Mouse (Mus musculus): ENCODE results near the gene Bpifa1. TPM values are rescaled to one million over a fixed set of nuclear protein-coding genes. Genes with fewer than 3 reads are reported as not detected.

Bpifa1 gene
- total RNA-seq, 2 experiments from 2014 or later: not detected

- ATAC-seq (replicated peaks; ENCODE audit: low FRiP score, poor library complexity, severe bottlenecking): no peak
These were observed 51.4 kb downstream of the Bpifa1 start for GRCm38 (mm10) chr2:154193994-154194504.

DNA sequence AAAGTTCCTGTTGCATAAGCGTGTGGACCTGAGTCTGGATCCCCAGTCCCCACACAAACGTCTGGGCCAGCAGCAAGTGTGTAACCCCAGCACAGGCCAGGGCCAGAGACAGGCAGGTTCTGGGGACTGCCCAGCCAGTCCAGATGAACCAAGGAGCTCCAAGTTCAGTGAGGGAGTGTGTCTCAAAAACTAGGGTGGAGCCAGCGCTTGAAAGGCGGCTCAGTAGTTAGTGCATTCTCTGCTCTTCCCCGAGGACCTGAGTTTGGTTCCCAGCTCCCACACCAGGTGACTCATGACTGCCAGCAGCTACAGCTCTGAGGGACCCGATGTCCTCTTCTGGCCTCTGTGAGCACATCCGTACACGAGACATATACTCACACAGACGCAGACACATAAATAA is 54.4 kb downstream of the Bpifa1 start:
- ATAC-seq (replicated peaks; ENCODE audit: low FRiP score, poor library complexity, severe bottlenecking): no peak

Other genes with a start within 250 kb of the Bpifa1 start
- gene Bpifb6, start 242.5 kb upstream of the Bpifa1 start, total RNA-seq (2015; ENCODE audit: low replicate concordance): not detected in 2 replicates
- not detected in 2 replicates for gene Bpifb6, start 242.5 kb upstream of the Bpifa1 start, total RNA-seq (2017; ENCODE audit: low replicate concordance)
- gene Bpifb3, start 224.7 kb upstream of the Bpifa1 start, total RNA-seq (2015; ENCODE audit: low replicate concordance): not detected in 2 replicates
- not detected in 2 replicates for gene Bpifb3, start 224.7 kb upstream of the Bpifa1 start, total RNA-seq (2017; ENCODE audit: low replicate concordance)
- not detected in 2 replicates for gene Bpifb4, start 204.7 kb upstream of the Bpifa1 start, total RNA-seq (2015; ENCODE audit: low replicate concordance)
- gene Bpifb4, start 204.7 kb upstream of the Bpifa1 start, total RNA-seq (2017; ENCODE audit: low replicate concordance): not detected in 2 replicates
- gene Bpifa6, start 167.9 kb upstream of the Bpifa1 start, total RNA-seq (2015; ENCODE audit: low replicate concordance): not detected in 2 replicates
- gene Bpifa6, start 167.9 kb upstream of the Bpifa1 start, total RNA-seq (2017; ENCODE audit: low replicate concordance): not detected in 2 replicates
- gene Bpifa2, start 134.6 kb upstream of the Bpifa1 start, total RNA-seq (2015; ENCODE audit: low replicate concordance): not detected in 2 replicates
- not detected in 2 replicates for gene Bpifa2, start 134.6 kb upstream of the Bpifa1 start, total RNA-seq (2017; ENCODE audit: low replicate concordance)
- not detected in 2 replicates for gene Bpifa3, start 12.5 kb upstream of the Bpifa1 start, total RNA-seq (2015; ENCODE audit: low replicate concordance)
- gene Bpifa3, start 12.5 kb upstream of the Bpifa1 start, total RNA-seq (2017; ENCODE audit: low replicate concordance): not detected in 2 replicates
- not detected in 2 replicates for gene Bpifa5, start 19.7 kb downstream of the Bpifa1 start, total RNA-seq (2015; ENCODE audit: low replicate concordance)
- not detected in 2 replicates for gene Bpifa5, start 19.7 kb downstream of the Bpifa1 start, total RNA-seq (2017; ENCODE audit: low replicate concordance)
- gene Bpifb1, start 47.9 kb downstream of the Bpifa1 start, total RNA-seq (2015; ENCODE audit: low replicate concordance): not detected in 2 replicates
- gene Bpifb1, start 47.9 kb downstream of the Bpifa1 start, total RNA-seq (2017; ENCODE audit: low replicate concordance): not detected in 2 replicates
- not detected in 2 replicates for gene Bpifb5, start 80.9 kb downstream of the Bpifa1 start, total RNA-seq (2015; ENCODE audit: low replicate concordance)
- not detected in 2 replicates for gene Bpifb5, start 80.9 kb downstream of the Bpifa1 start, total RNA-seq (2017; ENCODE audit: low replicate concordance)
- not detected in 2 replicates for gene Bpifb9a, start 115.0 kb downstream of the Bpifa1 start, total RNA-seq (2015; ENCODE audit: low replicate concordance)
- not detected in 2 replicates for gene Bpifb9a, start 115.0 kb downstream of the Bpifa1 start, total RNA-seq (2017; ENCODE audit: low replicate concordance)
- not detected in 2 replicates for gene Bpifb9b, start 164.3 kb downstream of the Bpifa1 start, total RNA-seq (2015; ENCODE audit: low replicate concordance)
- gene Bpifb9b, start 164.3 kb downstream of the Bpifa1 start, total RNA-seq (2017; ENCODE audit: low replicate concordance): not detected in 2 replicates
- 10.1 and 12.3 TPM in 2 replicates for gene Cdk5rap1, start 230.1 kb downstream of the Bpifa1 start, total RNA-seq (2015; ENCODE audit: low replicate concordance)
- gene Cdk5rap1, start 230.1 kb downstream of the Bpifa1 start, total RNA-seq (2017; ENCODE audit: low replicate concordance): 8.2 and 28.1 TPM in 2 replicates